Mouse (Mus musculus) C2C12 (cell line): ENCODE results near the gene Cd47.

Source experiments
- CTCF ChIP-seq: IDR thresholded peaks from one replicate; pipeline ENCODE4 v1.5.1; 2011; ENCODE audit not compliant: control insufficient read depth, insufficient read depth, insufficient read length
- FOSL1 ChIP-seq: IDR thresholded peaks from one replicate; pipeline ENCODE4 v1.8.0; 2011; ENCODE audit warnings: mild to moderate bottlenecking, low read length; ENCODE audit not compliant: poor library complexity, insufficient read depth, severe bottlenecking
- USF1 ChIP-seq: IDR thresholded peaks from one replicate; pipeline ENCODE4 v1.6.1; 2011; ENCODE audit warnings: low read depth, mild to moderate bottlenecking, control low read depth, moderate library complexity

- no peak for TF ChIP-seq FOSL1
- no peak for TF ChIP-seq CTCF
- no peak for TF ChIP-seq USF1
These were observed 47.0 kb upstream of the Cd47 start for GRCm38 (mm10) chr16:49753318-49753717.
